Mouse (Mus musculus) olfactory bulb, adult 2 months (tissue): Measurements from ENCODE around the gene Foxn1. TPM values are rescaled to one million over a fixed set of nuclear protein-coding genes. Genes with fewer than 3 reads are reported as not detected.

ENCODE experiments used
- H3K27ac ChIP-seq: fragments of 200-500 bp; 2 replicates; pipeline ENCODE4 v1.5.1; 2012; ENCODE audit warnings: low read depth, low read length; ENCODE audit not compliant: insufficient read depth
- H3K4me1 ChIP-seq: fragments of 200-500 bp; 2 replicates; pipeline ENCODE4 v1.6.1; 2012; ENCODE audit warnings: low read length; ENCODE audit not compliant: control insufficient read depth, insufficient read depth
- H3K4me3 ChIP-seq: fragments of 200-500 bp; 2 replicates; pipeline ENCODE4 v1.5.1; 2012; ENCODE audit warnings: mild to moderate bottlenecking, low read depth, low read length, moderate library complexity; ENCODE audit not compliant: insufficient read depth
- CTCF ChIP-seq: fragments of 200-500 bp; IDR thresholded peaks from 2 replicates; pipeline ENCODE4 v1.5.1; 2012; ENCODE audit warnings: low read depth, mild to moderate bottlenecking, low read length, moderate library complexity; ENCODE audit not compliant: insufficient read depth
- POLR2A ChIP-seq: fragments of 200-500 bp; IDR thresholded peaks from 2 replicates; pipeline ENCODE4 v1.6.1; 2012; ENCODE audit warnings: mild to moderate bottlenecking, low read depth, low read length, moderate library complexity; ENCODE audit not compliant: insufficient read depth
- WGBS: fragments of 180-500 bp; shearing (Covaris S2); methylation state at CpG from one replicate; pipeline ENCODE4 v1.1.7; 2018; 5-methylcytosine and 5-hydroxymethylcytosine counted together
- polyA plus RNA-seq: library from polyadenylated mRNA; stranded (reverse); fragments of >200 nt; gene quantifications from 2 replicates; pipeline ENCODE4 v1.2.4, GENCODE M21; 2012; ENCODE audit warnings: low replicate concordance; ENCODE audit not compliant: missing spikeins, insufficient read depth, insufficient read length

The Foxn1 gene
- polyA plus RNA-seq, 1 experiment = not detected

- peak within 1 kb of the TSS; percentile 86 for H3K4me3 ChIP-seq
- WGBS = 10% methylated on average over 37 of the region's 37 CpGs
- TF ChIP-seq POLR2A = peak; percentile 64; the same call in 1 of the 2 replicates
- no peak for TF ChIP-seq CTCF
- H3K4me1 ChIP-seq = peaks cover 10% of the 10 kb centered on the region
- H3K27ac ChIP-seq = no peak within 1 kb of the TSS
Measured at GRCm38 (mm10) chr11:78327634-78328511, 58.5 kb downstream of the Foxn1 start, which contains the start of gene Pigs. Gene Pigs (plus strand): TSS chr11:78328415.

- H3K4me3 ChIP-seq = no peak overlapping the region
- H3K27ac ChIP-seq = no peak overlapping the region
- 65% methylated on average over 4 of the region's 4 CpGs for WGBS
- TF ChIP-seq CTCF (no peak), POLR2A (no peak)
- H3K4me1 ChIP-seq = peaks cover 12% of the 10 kb centered on the region
Measured at GRCm38 (mm10) chr11:78327215-78327614, 59.1 kb downstream of the Foxn1 start.

GRCm38 (mm10) chr11:78324965-78325364 is 61.4 kb downstream of the Foxn1 start:
- TF ChIP-seq POLR2A = no peak
- TF ChIP-seq CTCF = no peak
- no peak overlapping the region for H3K27ac ChIP-seq
- H3K4me1 ChIP-seq = peaks cover 12% of the 10 kb centered on the region
- H3K4me3 ChIP-seq = peak overlapping the region; percentile 15; the same call in 1 of the 2 replicates
- 62% methylated on average over 12 of the region's 12 CpGs for WGBS

GRCm38 (mm10) chr11:78324000-78324785 is 62.2 kb downstream of the Foxn1 start:
- H3K27ac ChIP-seq = 0 out of 2 replicates have a peak overlapping the region, but pooled peaks have one; percentile 2
- H3K4me3 ChIP-seq = peak overlapping the region; percentile 15
- H3K4me1 ChIP-seq = peaks cover 12% of the 10 kb centered on the region
- WGBS = 44% methylated on average over 15 of the region's 15 CpGs
- TF ChIP-seq CTCF (no peak), POLR2A (no peak)

GRCm38 (mm10) chr11:78322860-78323259 is 63.5 kb downstream of the Foxn1 start, which contains the start of gene Aldoc:
Gene Aldoc (plus strand): TSS chr11:78322968.
- TF ChIP-seq POLR2A (0 out of 2 replicates have a peak, but pooled peaks have one; percentile 25), CTCF (no peak)
- 11% methylated on average over 15 of the region's 15 CpGs for WGBS
- H3K4me1 ChIP-seq = peaks cover 7% of the 10 kb centered on the region; the same call in 1 of the 2 replicates
- peak within 1 kb of the TSS; percentile 28; the same call in 1 of the 2 replicates for H3K4me3 ChIP-seq
- peak within 1 kb of the TSS; percentile 75 for H3K27ac ChIP-seq

GRCm38 (mm10) chr11:78322076-78322831 is 64.1 kb downstream of the Foxn1 start:
- Histone ChIP-seq H3K4me3 (no peak overlapping the region), H3K27ac (peak overlapping the region; percentile 75; the same call in 1 of the 2 replicates), H3K4me1 (peaks cover 7% of the 10 kb centered on the region; the same call in 1 of the 2 replicates)
- TF ChIP-seq CTCF = no peak
- no peak for TF ChIP-seq POLR2A
- WGBS = 6% methylated on average over 2 of the region's 2 CpGs

GRCm38 (mm10) chr11:78318411-78318810 is 67.9 kb downstream of the Foxn1 start:
- 61% methylated on average over 2 of the region's 2 CpGs for WGBS
- Histone ChIP-seq H3K4me1 (peaks cover 4% of the 10 kb centered on the region; the same call in 1 of the 2 replicates), H3K27ac (no peak overlapping the region), H3K4me3 (no peak overlapping the region)
- TF ChIP-seq CTCF (no peak), POLR2A (no peak)

GRCm38 (mm10) chr11:78313662-78314061 is 72.7 kb downstream of the Foxn1 start:
- H3K4me1 ChIP-seq = no peaks in the 10 kb centered on the region
- 90% methylated on average over 2 of the region's 2 CpGs for WGBS
- H3K4me3 ChIP-seq = no peak overlapping the region
- no peak overlapping the region for H3K27ac ChIP-seq
- TF ChIP-seq CTCF (no peak), POLR2A (no peak)
